Mouse (Mus musculus) liver, embryonic 14.5 days (tissue): ENCODE data around the gene Hist2h3b. TPM values are rescaled to one million over a fixed set of nuclear protein-coding genes. Genes with fewer than 3 reads are reported as not detected.
A peak's percentile ranks its signal among the peaks of the same experiment; 100 is the strongest.
"Not testable (repeated sequence)": the region's sequence is repeated elsewhere in the genome, so short reads cannot be mapped to it uniquely, and the experiment has no call there.

Experiments used
- ATAC-seq: fragments of 200-750 bp; cut with Nextera tagmentation; 2 replicates; pipeline ENCODE4 v1.8.0; 2017; ENCODE audit warnings: moderate number of reproducible peaks, mild to moderate bottlenecking, moderate library complexity; ENCODE audit not compliant: insufficient read depth
- DNase-seq, 3 experiments: peaks; one replicate each; pipeline ENCODE4 v3.0.0-alpha.2; 2012 to 2013; ENCODE audit warnings: low read depth in 3 of 3, low spot score in 3 of 3
- H3K27ac ChIP-seq: fragments of 300-500 bp; sonication (generic); 2 replicates; pipeline ENCODE4 v1.5.1; 2014; ENCODE audit warnings: moderate library complexity, mild to moderate bottlenecking, control low read depth, inconsistent platforms
- H3K27me3 ChIP-seq: fragments of 300-500 bp; sonication (generic); 2 replicates; pipeline ENCODE4 v1.6.1; 2014; ENCODE audit warnings: mild to moderate bottlenecking, low read length, moderate library complexity; ENCODE audit not compliant: control insufficient read depth, insufficient read depth
- H3K36me3 ChIP-seq: fragments of 300-500 bp; sonication (generic); replicated peaks from 2 replicates; pipeline ENCODE4 v1.6.1; 2014; ENCODE audit warnings: low read depth; ENCODE audit not compliant: control insufficient read depth, insufficient read depth
- H3K4me1 ChIP-seq, 2 experiments: fragments of 200-500 bp in 1 of 2; fragments of 300-500 bp in 1 of 2; sonication (generic) in 1 of 2; replicated peaks; 2 replicates each; pipeline ENCODE4 v1.6.1; 2012 to 2014; ENCODE audit warnings: antibody characterized with exemption in 1 of 2, inconsistent platforms in 1 of 2, low read length in 1 of 2; ENCODE audit not compliant: control insufficient read depth in 2 of 2, insufficient read depth in 2 of 2
- H3K4me2 ChIP-seq: fragments of 300-500 bp; sonication (generic); 2 replicates; pipeline ENCODE4 v1.6.1; 2014; ENCODE audit warnings: low read depth, mild to moderate bottlenecking, control low read depth, moderate library complexity
- H3K4me3 ChIP-seq, 2 experiments: fragments of 200-500 bp in 1 of 2; fragments of 300-500 bp in 1 of 2; sonication (generic) in 1 of 2; 2 replicates each; pipeline ENCODE4 v1.5.1; 2012 to 2014; ENCODE audit warnings: low read depth in 2 of 2, low read length in 2 of 2, mild to moderate bottlenecking in 2 of 2, control low read depth in 1 of 2, inconsistent platforms in 1 of 2, moderate library complexity in 1 of 2; ENCODE audit not compliant: insufficient read depth in 1 of 2
- H3K9ac ChIP-seq: fragments of 300-500 bp; sonication (generic); replicated peaks from 2 replicates; pipeline ENCODE4 v1.6.1; 2014; ENCODE audit warnings: mild to moderate bottlenecking, control low read depth, moderate library complexity
- H3K9me3 ChIP-seq: fragments of 300-500 bp; sonication (generic); 2 replicates; pipeline ENCODE4 v1.6.1; 2016; ENCODE audit warnings: low read length, mixed read lengths; ENCODE audit not compliant: control insufficient read depth
- CTCF ChIP-seq: IDR thresholded peaks from 2 replicates; pipeline ENCODE4 v1.5.1; 2016; ENCODE audit warnings: antibody characterized with exemption, low read depth, control low read depth
- EP300 ChIP-seq: IDR thresholded peaks from 2 replicates; pipeline ENCODE4 v1.6.1; 2016; ENCODE audit warnings: antibody characterized with exemption, low read depth
- WGBS: fragments of 180-500 bp; shearing (Covaris S2); extraction: QIAGEN DNeasy Blood & Tissue Kit; methylation state at CpG from one replicate; pipeline ENCODE4 v1.1.7; 2014; ENCODE audit not compliant: insufficient replicate concordance; 5-methylcytosine and 5-hydroxymethylcytosine counted together
- polyA plus RNA-seq, 2 experiments: library from polyadenylated mRNA; depleted of rRNA in 1 of 2; stranded (reverse) in 1 of 2; unstranded in 1 of 2; fragments of >200 nt; fragmentation: Nextera tagmentation in 1 of 2; extraction: Ambion mirVana in 1 of 2; gene quantifications; 2 replicates each; pipeline versions ENCODE4 v1.2.1 to v1.2.3; 2012 to 2014

Gene Hist2h3b
- polyA plus RNA-seq, 2 experiments = 68.0 to 100 TPM

- no peak overlapping the region for H3K27ac ChIP-seq
- TF ChIP-seq CTCF = peak; percentile 44
- TF ChIP-seq EP300 = no peak
- no peaks in the 10 kb centered on the region; the same call in 1 of the 2 replicates for H3K27me3 ChIP-seq
- no peak for DNase-seq
- H3K9ac ChIP-seq = no peak overlapping the region
- no peak for ATAC-seq
- H3K36me3 ChIP-seq = no peaks in the 10 kb centered on the region
- WGBS = 48% methylated on average over 6 of the region's 6 CpGs
- no peaks in the 10 kb centered on the region for H3K9me3 ChIP-seq
- no peak overlapping the region for H3K4me2 ChIP-seq
- peaks cover 5 to 7% of the 10 kb centered on the region in 2 experiments; a peak in 3 of 4 replicates for H3K4me1 ChIP-seq
- no peak overlapping the region for H3K4me3 ChIP-seq
These were observed 12.2 kb downstream of the Hist2h3b start for GRCm38 (mm10) chr3:96280660-96281059.

GRCm38 (mm10) chr3:96284457-96284856 is 16.0 kb downstream of the Hist2h3b start:
- DNase-seq (no peak), ATAC-seq (no peak)
- no peaks in the 10 kb centered on the region for H3K9me3 ChIP-seq
- no peaks in the 10 kb centered on the region for H3K36me3 ChIP-seq
- H3K4me2 ChIP-seq = no peak overlapping the region
- WGBS = 16% methylated on average over 4 of the region's 4 CpGs
- H3K9ac ChIP-seq = no peak overlapping the region
- no peak overlapping the region for H3K27ac ChIP-seq
- no peak overlapping the region for H3K4me3 ChIP-seq
- no peaks in the 10 kb centered on the region; the same call in 1 of the 2 replicates for H3K27me3 ChIP-seq
- no peaks in the 10 kb centered on the region for H3K4me1 ChIP-seq
- TF ChIP-seq CTCF (peak; percentile 34), EP300 (no peak)

GRCm38 (mm10) chr3:96287334-96287733 is 18.9 kb downstream of the Hist2h3b start:
- TF ChIP-seq CTCF = peak; percentile 91
- H3K9me3 ChIP-seq, H3K9ac ChIP-seq, H3K27ac ChIP-seq, H3K4me2 ChIP-seq, ATAC-seq, DNase-seq, H3K27me3 ChIP-seq, H3K36me3 ChIP-seq, H3K4me3 ChIP-seq, H3K4me1 ChIP-seq: not testable (repeated sequence)
- WGBS = 82% methylated on average over 11 of the region's 11 CpGs

GRCm38 (mm10) chr3:96289201-96289600 is 20.7 kb downstream of the Hist2h3b start:
- H3K4me2 ChIP-seq = no peak overlapping the region
- H3K27me3 ChIP-seq = no peaks in the 10 kb centered on the region
- DNase-seq (no peak), ATAC-seq (no peak)
- no peak for TF ChIP-seq EP300
- H3K4me3 ChIP-seq = no peak overlapping the region
- no peaks in the 10 kb centered on the region for H3K4me1 ChIP-seq
- H3K9me3 ChIP-seq = no peaks in the 10 kb centered on the region
- H3K36me3 ChIP-seq = no peaks in the 10 kb centered on the region
- no peak overlapping the region for H3K9ac ChIP-seq
- no peak overlapping the region for H3K27ac ChIP-seq
- WGBS = 54% methylated on average over 3 of the region's 3 CpGs

- ATAC-seq, H3K4me1 ChIP-seq, H3K27me3 ChIP-seq, DNase-seq, H3K27ac ChIP-seq, H3K9me3 ChIP-seq, H3K4me3 ChIP-seq, H3K36me3 ChIP-seq, H3K9ac ChIP-seq, H3K4me2 ChIP-seq: not testable (repeated sequence)
- WGBS = 71% methylated on average over 3 of the region's 3 CpGs
These were observed 22.3 kb downstream of the Hist2h3b start for GRCm38 (mm10) chr3:96290727-96291126.
